Mouse (Mus musculus): ENCODE data around the gene Hspb11.
A peak's percentile ranks its signal among the peaks of the same experiment; 100 is the strongest.

The Hspb11 gene

GRCm38 (mm10) chr4:107249471-107249870 lies 3.9 kb upstream of the Hspb11 start:
- DNase-seq (ENCODE audit: extremely low read depth, insufficient read length, low spot score), result no peak

DNA sequence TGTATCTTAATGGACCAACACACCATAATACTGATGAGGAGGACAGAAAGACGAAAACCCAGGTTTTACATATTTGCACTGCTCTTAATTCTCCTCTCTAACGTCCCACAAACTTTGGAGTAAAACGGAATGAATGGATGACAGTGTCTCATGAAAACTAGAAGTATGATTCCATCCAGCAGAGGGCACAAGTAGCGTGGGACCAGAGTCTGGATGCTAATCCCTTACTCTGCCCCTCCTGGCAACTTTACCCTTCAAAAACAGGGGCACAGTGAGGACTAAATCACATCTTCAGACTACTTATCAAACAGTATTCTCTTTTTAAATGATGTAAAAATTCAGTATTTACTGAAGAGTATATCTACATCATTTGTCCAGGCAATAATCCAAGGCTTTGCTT lies 2.9 kb upstream of the Hspb11 start:
- DNase-seq (ENCODE audit: extremely low read depth, insufficient read length, low spot score), result peak; percentile 11

- DNase-seq (ENCODE audit: extremely low read depth, insufficient read length, low spot score), result no peak
Measured at GRCm38 (mm10) chr4:107252522-107252921, 871 bp upstream of the Hspb11 start.

GRCm38 (mm10) chr4:107254414-107254813 lies 1.0 kb downstream of the Hspb11 start:
- no peak for DNase-seq (ENCODE audit: extremely low read depth, insufficient read length, low spot score)

- DNase-seq (ENCODE audit: extremely low read depth, insufficient read length, low spot score), result no peak
Measured at GRCm38 (mm10) chr4:107260001-107260400, 6.6 kb downstream of the Hspb11 start.

DNA sequence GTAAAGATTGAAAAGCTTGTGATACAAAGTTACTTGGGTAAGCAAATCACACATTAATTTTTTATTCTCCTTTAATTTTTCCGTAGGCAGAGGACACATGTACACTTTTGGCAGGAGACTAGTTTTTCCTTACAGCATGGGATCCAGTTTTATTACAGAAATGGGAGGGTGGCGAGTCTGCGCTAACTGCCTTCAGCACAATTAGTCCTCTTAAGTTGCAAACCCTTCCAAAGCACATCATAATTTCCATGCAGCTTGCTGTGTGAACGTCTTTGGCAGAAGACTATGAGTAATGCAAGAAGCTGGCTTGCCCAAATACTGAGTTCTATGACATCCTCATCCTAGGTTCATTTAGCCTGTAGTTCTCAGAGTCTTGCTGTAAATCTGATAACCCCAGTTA lies 20.3 kb downstream of the Hspb11 start:
- no peak for DNase-seq (ENCODE audit: extremely low read depth, insufficient read length, low spot score)

GRCm38 (mm10) chr4:107274511-107274910 lies 21.1 kb downstream of the Hspb11 start:
- no peak for DNase-seq (ENCODE audit: extremely low read depth, insufficient read length, low spot score)

DNA sequence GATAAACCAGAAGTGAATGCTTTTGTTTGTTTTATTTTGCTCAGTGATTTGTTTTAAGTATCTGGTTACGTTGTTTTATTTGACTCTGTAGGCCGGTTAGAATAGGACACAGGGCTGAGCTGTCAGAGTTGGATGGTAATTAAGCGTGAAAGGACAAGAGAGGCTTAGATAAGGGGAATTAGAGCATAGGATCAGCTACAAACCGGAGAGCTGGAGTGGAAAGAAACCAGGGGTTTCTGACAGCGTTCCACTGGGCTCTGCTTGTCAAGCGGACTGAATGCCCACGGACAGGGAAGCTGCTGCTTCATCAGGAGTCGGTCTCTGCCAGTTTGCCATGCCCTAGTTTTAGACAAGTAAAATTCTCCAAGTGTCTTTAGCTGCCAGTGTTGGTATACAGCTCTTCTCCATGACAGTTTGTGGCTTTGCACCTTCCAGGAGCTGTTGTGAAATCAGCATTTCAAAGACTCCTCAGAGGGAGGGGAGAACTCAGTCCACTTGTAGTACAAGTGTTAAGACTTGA lies 24.9 kb downstream of the Hspb11 start:
- no peak for DNase-seq (ENCODE audit: extremely low read depth, insufficient read length, low spot score)

DNA sequence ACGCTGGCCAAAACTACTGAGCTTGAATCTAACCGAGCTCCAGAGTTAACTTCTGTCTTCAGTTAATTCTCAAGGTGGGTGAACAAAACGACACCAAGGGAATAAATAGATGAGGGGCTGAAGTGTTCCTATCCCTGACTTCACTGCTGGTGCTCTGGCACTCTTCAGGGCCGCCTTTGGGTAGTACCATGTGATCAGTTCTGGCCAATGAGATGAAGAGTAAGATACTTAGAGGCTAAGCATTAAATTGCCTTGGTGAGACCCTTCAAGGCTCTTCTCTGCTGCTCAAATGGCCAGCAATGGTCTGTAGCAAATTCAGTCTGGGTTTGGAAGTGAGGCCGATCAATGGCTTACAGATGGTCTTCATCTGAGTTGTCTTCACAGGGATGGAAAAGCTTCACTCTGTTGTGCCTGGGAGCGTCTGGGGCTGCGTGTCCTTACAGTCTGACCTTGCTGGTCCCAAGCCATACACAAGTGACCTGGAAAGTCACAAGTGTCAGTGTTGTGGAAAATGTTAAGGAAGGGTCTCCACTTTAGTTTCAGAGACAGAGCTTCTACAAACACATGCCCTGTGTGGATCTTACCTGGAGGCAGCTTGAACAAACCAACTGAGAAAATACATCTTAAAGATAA lies 27.6 kb downstream of the Hspb11 start:
- DNase-seq (ENCODE audit: extremely low read depth, insufficient read length, low spot score), result no peak

GRCm38 (mm10) chr4:107285446-107286200 lies 32.2 kb downstream of the Hspb11 start:
- peak; percentile 70 for DNase-seq (ENCODE audit: extremely low read depth, insufficient read length, low spot score)

GRCm38 (mm10) chr4:107286386-107286785 lies 33.0 kb downstream of the Hspb11 start:
- no peak for DNase-seq (ENCODE audit: extremely low read depth, insufficient read length, low spot score)

DNA sequence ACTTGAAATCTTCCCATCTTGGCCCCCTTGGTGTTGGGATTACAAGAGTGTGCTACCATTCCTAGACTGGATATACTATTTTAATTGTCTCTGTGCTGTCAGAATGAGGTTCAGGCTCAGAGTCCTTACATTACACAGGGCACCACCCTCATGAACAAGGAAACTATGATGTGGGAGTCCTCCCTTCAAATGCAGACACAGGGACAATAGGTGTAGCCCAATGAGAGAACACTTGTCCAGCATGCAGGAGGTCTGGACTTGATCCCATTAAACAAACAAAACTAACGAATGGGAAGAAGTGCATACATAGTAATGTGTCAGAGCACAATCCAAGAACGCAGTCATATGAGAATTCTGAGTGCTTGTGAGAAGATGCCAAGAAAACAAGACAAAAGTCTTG lies 34.1 kb downstream of the Hspb11 start:
- DNase-seq (ENCODE audit: extremely low read depth, insufficient read length, low spot score), result no peak

DNA sequence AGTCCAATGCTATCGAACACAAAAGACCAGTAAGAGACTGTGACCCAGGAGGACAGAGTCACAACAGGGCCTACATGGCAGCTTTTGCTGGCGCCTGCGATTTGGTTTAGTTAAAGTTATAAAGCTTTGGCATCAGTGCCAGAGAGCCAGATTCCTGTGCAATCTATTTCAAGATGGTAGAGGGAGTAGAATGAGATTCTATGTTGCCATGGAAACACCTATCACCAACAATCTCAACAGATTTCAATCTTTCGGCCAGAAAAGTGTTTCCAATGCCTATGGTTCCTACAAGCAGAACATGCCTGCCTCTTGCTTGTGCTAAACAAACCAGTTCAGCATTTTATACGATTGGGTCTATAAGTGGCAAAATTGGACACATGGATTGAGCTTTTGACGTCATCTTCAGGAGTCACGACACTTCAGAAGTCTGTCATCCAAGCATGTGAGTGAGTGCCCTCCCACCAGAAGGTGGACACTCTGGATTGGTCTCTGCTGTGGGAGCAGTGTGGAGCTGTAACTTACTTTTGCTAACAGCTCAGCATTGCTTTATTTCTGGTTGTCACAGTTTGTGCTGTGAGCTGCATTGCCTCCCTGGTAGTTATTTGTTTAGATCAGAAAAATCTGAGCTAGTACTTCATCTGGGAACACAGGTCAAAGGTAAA lies 38.3 kb downstream of the Hspb11 start:
- no peak for DNase-seq (ENCODE audit: extremely low read depth, insufficient read length, low spot score)

- DNase-seq (ENCODE audit: extremely low read depth, insufficient read length, low spot score), result no peak
Measured at GRCm38 (mm10) chr4:107292273-107292662, 38.9 kb downstream of the Hspb11 start.

DNA sequence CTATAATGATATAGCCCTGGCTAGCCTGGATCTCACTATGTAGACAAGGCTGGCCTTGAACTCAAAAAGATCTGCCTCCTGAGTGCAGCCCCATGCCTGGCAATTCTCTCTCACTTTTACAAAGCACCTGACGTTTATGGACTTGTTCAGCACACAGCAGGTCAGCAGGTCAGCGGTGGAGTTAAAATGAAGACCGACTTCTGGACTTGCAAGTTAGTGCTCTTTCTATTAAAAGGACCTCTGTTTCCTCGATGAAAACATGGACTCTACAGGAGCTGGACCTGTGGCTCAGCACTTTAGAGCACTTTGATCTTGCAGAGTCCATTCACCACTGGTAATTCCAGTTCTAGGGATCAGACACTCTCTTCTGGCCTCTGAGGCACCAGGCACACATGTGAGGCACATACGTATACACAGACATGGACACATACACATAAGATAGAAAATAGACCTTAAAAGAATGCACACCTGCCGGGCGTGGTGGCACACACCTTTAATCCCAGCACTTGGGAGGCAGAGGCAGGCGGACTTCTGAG lies 44.7 kb downstream of the Hspb11 start:
- no peak for DNase-seq (ENCODE audit: extremely low read depth, insufficient read length, low spot score)

DNA sequence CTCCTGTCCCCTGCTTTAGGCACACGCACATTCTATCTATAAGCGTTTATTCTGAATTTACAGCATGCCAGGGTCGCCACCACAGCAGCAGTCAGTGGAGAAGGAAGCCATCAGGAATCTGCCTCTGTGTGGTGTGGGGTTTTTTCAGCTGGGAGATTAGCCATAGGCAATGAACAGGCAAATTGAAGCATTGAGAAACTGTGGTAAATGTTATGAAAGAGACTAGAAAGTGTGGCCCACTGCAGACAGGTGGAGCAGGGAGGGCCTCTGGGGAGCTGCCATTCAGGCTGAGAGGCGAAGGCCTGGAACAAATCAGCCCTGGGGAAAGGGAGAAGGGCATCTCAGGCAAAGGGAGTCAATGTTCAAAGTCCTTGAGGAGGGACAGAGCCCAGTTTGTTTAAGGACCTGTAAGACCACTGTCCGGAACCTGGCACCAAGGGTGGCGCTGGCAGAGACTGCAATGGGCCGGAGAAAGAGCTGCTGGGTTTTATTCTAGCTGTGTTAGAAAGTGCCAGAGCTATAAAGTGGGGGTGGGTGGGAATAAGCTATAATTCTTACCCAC lies 46.5 kb downstream of the Hspb11 start:
- no peak for DNase-seq (ENCODE audit: extremely low read depth, insufficient read length, low spot score)

DNA sequence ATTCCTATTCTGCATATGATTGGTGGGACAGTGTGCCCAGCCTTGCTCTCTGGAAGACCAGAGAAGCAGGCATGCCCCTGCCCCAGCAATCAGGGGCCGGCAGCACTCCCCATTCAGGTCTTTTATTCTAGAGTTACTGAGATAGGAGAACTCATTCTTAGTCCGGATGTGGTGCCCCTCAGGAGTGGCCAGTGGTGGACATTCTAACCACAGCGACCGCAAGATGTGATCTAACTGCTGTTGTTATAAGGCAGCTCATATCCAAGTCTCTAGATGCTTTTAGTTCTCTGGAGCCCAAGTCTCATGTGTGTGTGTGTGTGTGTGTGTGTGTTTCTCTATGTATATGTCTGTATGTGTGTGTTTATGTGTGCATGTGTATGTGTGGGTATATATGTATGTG lies 47.0 kb downstream of the Hspb11 start:
- peak; percentile 43 for DNase-seq (ENCODE audit: extremely low read depth, insufficient read length, low spot score)

- DNase-seq (ENCODE audit: extremely low read depth, insufficient read length, low spot score), result no peak
Measured at GRCm38 (mm10) chr4:107300902-107301555, 47.6 kb downstream of the Hspb11 start.

GRCm38 (mm10) chr4:107302221-107302620 lies 48.8 kb downstream of the Hspb11 start:
- DNase-seq (ENCODE audit: extremely low read depth, insufficient read length, low spot score), result no peak

DNA sequence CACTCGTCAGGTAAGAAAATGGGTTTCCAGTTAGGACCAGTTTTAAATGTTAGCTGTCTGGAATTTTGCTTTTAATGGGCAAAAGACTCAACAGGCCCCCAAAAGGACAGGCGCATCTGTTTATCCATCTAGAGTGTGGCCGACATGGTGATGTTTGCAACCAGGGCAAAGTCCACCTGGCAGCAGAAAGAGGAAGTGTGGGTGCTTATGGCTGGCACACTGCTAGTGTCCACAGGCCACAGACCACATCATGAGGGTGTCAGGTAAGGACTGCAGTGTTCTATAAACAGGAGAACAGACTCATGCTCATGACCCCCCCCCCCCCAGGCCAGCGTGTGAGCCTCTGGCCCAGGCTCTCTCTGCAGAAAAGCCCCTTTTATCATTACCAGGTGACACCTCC lies 49.4 kb downstream of the Hspb11 start:
- no peak for DNase-seq (ENCODE audit: extremely low read depth, insufficient read length, low spot score)

DNA sequence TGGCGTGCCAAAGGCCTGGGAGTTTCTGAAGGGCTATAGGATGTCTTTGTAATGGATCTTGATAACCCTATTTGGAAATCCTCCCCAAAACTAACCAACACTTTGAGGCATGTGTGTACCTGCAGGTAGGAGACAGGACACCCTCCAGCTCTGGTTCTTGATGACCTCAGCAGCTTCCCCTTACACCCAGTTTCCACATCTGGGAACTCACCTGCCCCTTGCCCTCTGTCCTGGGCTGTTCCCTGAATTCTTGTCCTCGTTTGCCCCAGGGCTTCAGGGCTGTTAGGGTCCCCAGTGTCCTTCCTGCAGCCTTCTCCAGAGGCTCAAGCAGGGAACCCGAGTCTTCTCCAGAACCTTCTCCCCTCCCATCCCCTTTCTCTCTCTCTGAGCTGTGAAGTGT lies 50.1 kb downstream of the Hspb11 start:
- no peak for DNase-seq (ENCODE audit: extremely low read depth, insufficient read length, low spot score)

All from 3134 (cell line).